Mouse (Mus musculus) embryonic facial prominence, embryonic 15.5 days (tissue): ENCODE results near the gene Insr. TPM values are rescaled to one million over a fixed set of nuclear protein-coding genes. Genes with fewer than 3 reads are reported as not detected.
"Not testable (repeated sequence)": the region's sequence is repeated elsewhere in the genome, so short reads cannot be mapped to it uniquely, and the experiment has no call there.

Experiments
- ATAC-seq: fragments of 200-750 bp; cut with Nextera tagmentation; 2 replicates; pipeline ENCODE4 v1.8.0; 2017; ENCODE audit warnings: low read depth, moderate TSS enrichment; ENCODE audit not compliant: insufficient number of reproducible peaks, low FRiP score, low TSS enrichment
- H3K27ac ChIP-seq: fragments of 300-500 bp; sonication (generic); replicated peaks from 2 replicates; pipeline ENCODE4 v1.5.1; 2015; ENCODE audit warnings: mild to moderate bottlenecking, inconsistent platforms
- H3K27me3 ChIP-seq: fragments of 300-500 bp; sonication (generic); 2 replicates; pipeline ENCODE4 v1.6.1; 2015; ENCODE audit warnings: inconsistent platforms
- H3K36me3 ChIP-seq: fragments of 300-500 bp; sonication (generic); 2 replicates; pipeline ENCODE4 v1.6.1; 2015; ENCODE audit warnings: mild to moderate bottlenecking, inconsistent platforms
- H3K4me1 ChIP-seq: fragments of 300-500 bp; sonication (generic); 2 replicates; pipeline ENCODE4 v1.6.1; 2015; ENCODE audit warnings: inconsistent platforms
- H3K4me2 ChIP-seq: fragments of 300-500 bp; sonication (generic); replicated peaks from 2 replicates; pipeline ENCODE4 v1.6.1; 2015; ENCODE audit warnings: mild to moderate bottlenecking, inconsistent platforms
- H3K4me3 ChIP-seq: fragments of 300-500 bp; sonication (generic); replicated peaks from 2 replicates; pipeline ENCODE4 v1.5.1; 2015; ENCODE audit warnings: mild to moderate bottlenecking, inconsistent platforms
- H3K9ac ChIP-seq: fragments of 300-500 bp; sonication (generic); 2 replicates; pipeline ENCODE4 v1.6.1; 2015; ENCODE audit warnings: inconsistent platforms
- H3K9me3 ChIP-seq: fragments of 300-500 bp; sonication (generic); replicated peaks from 2 replicates; pipeline ENCODE4 v1.6.1; 2016; ENCODE audit warnings: inconsistent platforms
- WGBS: fragments of 180-500 bp; shearing (Covaris S2); methylation state at CpG from one replicate; pipeline ENCODE4 v1.1.7; 2015; 5-methylcytosine and 5-hydroxymethylcytosine counted together
- polyA plus RNA-seq: library from polyadenylated mRNA; unstranded; fragments of >200 nt; fragmentation: Nextera tagmentation; extraction: Ambion mirVana; gene quantifications from 2 replicates; pipeline ENCODE4 v1.2.1, GENCODE M21; 2015

Insr gene
- polyA plus RNA-seq: 42.2 and 42.6 TPM in 2 replicates

- H3K4me3 ChIP-seq: peak within 1 kb of the TSS; percentile 91
- H3K36me3 ChIP-seq: no peaks in the 10 kb centered on the region
- H3K4me2 ChIP-seq: peak within 1 kb of the TSS; percentile 78
- under 1% methylated on average over 61 of the region's 61 CpGs for WGBS
- no peaks in the 10 kb centered on the region for H3K9me3 ChIP-seq
- H3K4me1 ChIP-seq: peaks cover 27% of the 10 kb centered on the region
- ATAC-seq: peak; percentile 90
- H3K27ac ChIP-seq: peak within 1 kb of the TSS; percentile 71
- H3K27me3 ChIP-seq: no peaks in the 10 kb centered on the region
- H3K9ac ChIP-seq: peak within 1 kb of the TSS; percentile 86
Observed at GRCm38 (mm10) chr8:3278934-3279720, at the start of gene Insr. Gene Insr (minus strand): TSS chr8:3279617.

GRCm38 (mm10) chr8:3327538-3328245 lies 48.3 kb upstream of the Insr start:
- Histone ChIP-seq H3K4me3 (no peak overlapping the region), H3K27me3 (no peaks in the 10 kb centered on the region), H3K36me3 (no peaks in the 10 kb centered on the region), H3K9me3 (no peaks in the 10 kb centered on the region), H3K4me2 (no peak overlapping the region), H3K9ac (no peak overlapping the region), H3K27ac (no peak overlapping the region), H3K4me1 (no peaks in the 10 kb centered on the region)
- no peak for ATAC-seq
- 62% methylated on average over 8 of the region's 8 CpGs for WGBS

- H3K27ac ChIP-seq: no peak overlapping the region
- H3K4me1 ChIP-seq: no peaks in the 10 kb centered on the region
- no peaks in the 10 kb centered on the region for H3K27me3 ChIP-seq
- no peak overlapping the region for H3K4me3 ChIP-seq
- no peak overlapping the region for H3K4me2 ChIP-seq
- WGBS: 75% methylated on average over 1 of the region's 1 CpGs
- H3K36me3 ChIP-seq: no peaks in the 10 kb centered on the region
- ATAC-seq: no peak
- no peaks in the 10 kb centered on the region for H3K9me3 ChIP-seq
- H3K9ac ChIP-seq: no peak overlapping the region
Observed at GRCm38 (mm10) chr8:3327056-3327455, 47.6 kb upstream of the Insr start.

- ATAC-seq: no peak
- no peak overlapping the region for H3K9ac ChIP-seq
- H3K4me3 ChIP-seq: no peak overlapping the region
- H3K4me1 ChIP-seq: no peaks in the 10 kb centered on the region
- no peaks in the 10 kb centered on the region for H3K27me3 ChIP-seq
- no peak overlapping the region for H3K4me2 ChIP-seq
- H3K36me3 ChIP-seq: no peaks in the 10 kb centered on the region
- no peak overlapping the region for H3K27ac ChIP-seq
- 85% methylated on average over 2 of the region's 2 CpGs for WGBS
- H3K9me3 ChIP-seq: no peaks in the 10 kb centered on the region
Observed at GRCm38 (mm10) chr8:3324253-3324652, 44.8 kb upstream of the Insr start.

- H3K36me3 ChIP-seq, H3K27me3 ChIP-seq, H3K9ac ChIP-seq, H3K27ac ChIP-seq, H3K9me3 ChIP-seq, H3K4me2 ChIP-seq, H3K4me3 ChIP-seq, H3K4me1 ChIP-seq, ATAC-seq: not testable (repeated sequence)
- 92% methylated on average over 11 of the region's 11 CpGs for WGBS
Observed at GRCm38 (mm10) chr8:3319267-3319666, 39.9 kb upstream of the Insr start.

- no peaks in the 10 kb centered on the region for H3K27me3 ChIP-seq
- H3K9me3 ChIP-seq: no peaks in the 10 kb centered on the region
- H3K27ac ChIP-seq: no peak overlapping the region
- H3K9ac ChIP-seq: no peak overlapping the region
- no peak overlapping the region for H3K4me3 ChIP-seq
- no peaks in the 10 kb centered on the region for H3K4me1 ChIP-seq
- WGBS: 88% methylated on average over 5 of the region's 5 CpGs
- H3K4me2 ChIP-seq: no peak overlapping the region
- no peak for ATAC-seq
- no peaks in the 10 kb centered on the region for H3K36me3 ChIP-seq
Observed at GRCm38 (mm10) chr8:3316585-3316984, 37.2 kb upstream of the Insr start.

GRCm38 (mm10) chr8:3314345-3314744 lies 34.9 kb upstream of the Insr start:
- Histone ChIP-seq H3K27me3 (no peaks in the 10 kb centered on the region), H3K9me3 (no peaks in the 10 kb centered on the region), H3K27ac (no peak overlapping the region), H3K4me1 (no peaks in the 10 kb centered on the region), H3K36me3 (no peaks in the 10 kb centered on the region), H3K4me3 (no peak overlapping the region), H3K9ac (no peak overlapping the region), H3K4me2 (no peak overlapping the region)
- 73% methylated on average over 2 of the region's 2 CpGs for WGBS
- ATAC-seq: no peak

GRCm38 (mm10) chr8:3313843-3314242 lies 34.4 kb upstream of the Insr start:
- H3K36me3 ChIP-seq: no peaks in the 10 kb centered on the region
- H3K9me3 ChIP-seq: no peaks in the 10 kb centered on the region
- H3K4me2 ChIP-seq: no peak overlapping the region
- H3K9ac ChIP-seq: no peak overlapping the region
- H3K27ac ChIP-seq: no peak overlapping the region
- H3K4me1 ChIP-seq: no peaks in the 10 kb centered on the region
- ATAC-seq: no peak
- H3K4me3 ChIP-seq: no peak overlapping the region
- 58% methylated on average over 3 of the region's 3 CpGs for WGBS
- H3K27me3 ChIP-seq: no peaks in the 10 kb centered on the region

GRCm38 (mm10) chr8:3313417-3313816 lies 34.0 kb upstream of the Insr start:
- H3K4me3 ChIP-seq, H3K9ac ChIP-seq, ATAC-seq, H3K27me3 ChIP-seq, H3K4me1 ChIP-seq, H3K4me2 ChIP-seq, H3K27ac ChIP-seq, H3K9me3 ChIP-seq, H3K36me3 ChIP-seq: not testable (repeated sequence)
- 71% methylated on average over 1 of the region's 1 CpGs for WGBS

- no peak overlapping the region for H3K4me2 ChIP-seq
- no peak overlapping the region for H3K9ac ChIP-seq
- no peak overlapping the region for H3K4me3 ChIP-seq
- H3K27me3 ChIP-seq: no peaks in the 10 kb centered on the region
- 69% methylated on average over 4 of the region's 4 CpGs for WGBS
- no peaks in the 10 kb centered on the region for H3K4me1 ChIP-seq
- no peaks in the 10 kb centered on the region for H3K9me3 ChIP-seq
- no peak for ATAC-seq
- no peak overlapping the region for H3K27ac ChIP-seq
- H3K36me3 ChIP-seq: no peaks in the 10 kb centered on the region
Observed at GRCm38 (mm10) chr8:3311482-3311881, 32.1 kb upstream of the Insr start.

GRCm38 (mm10) chr8:3309636-3310035 lies 30.2 kb upstream of the Insr start:
- ATAC-seq: no peak
- H3K27me3 ChIP-seq: no peaks in the 10 kb centered on the region
- H3K36me3 ChIP-seq: no peaks in the 10 kb centered on the region
- H3K9ac ChIP-seq: no peak overlapping the region
- no peak overlapping the region for H3K27ac ChIP-seq
- no peaks in the 10 kb centered on the region for H3K4me1 ChIP-seq
- H3K4me3 ChIP-seq: no peak overlapping the region
- WGBS: 81% methylated on average over 11 of the region's 11 CpGs
- no peaks in the 10 kb centered on the region for H3K9me3 ChIP-seq
- no peak overlapping the region for H3K4me2 ChIP-seq
